Comparison of ENCODE assay signal across 12 mouse cellular contexts in genomic region chr15:77080684-77081254, GRCm38 (mm10). TPM values are rescaled to one million over a fixed set of nuclear protein-coding genes. Genes with fewer than 3 reads are reported as not detected.
A peak's percentile ranks its signal among the peaks of the same experiment; 100 is the strongest.
DNase-seq lines count a peak whose midpoint lies in the region; ATAC-seq and TF ChIP-seq lines count a peak whose summit lies in the region.
"Had no signal": no experiment of that assay in that cellular context is flagged by ENCODE, and none has a peak within 500 bp of the region (broad histone marks: within the 10 kb centered on the region; RNA-seq: fewer than 3 reads in every experiment).

No protein-coding gene starts in this region.

- 0 out of 2 replicates have a peak, but pooled peaks have one; percentile 50 for TF ChIP-seq EP300 in ES-Bruce4 (IDR thresholded peaks at IDR 0.05; ENCODE audit: insufficient read depth, low read depth, low read length)

- ATAC-seq in hindbrain, embryonic 15.5 days (ENCODE audit: low FRiP score, low read depth): no peak
- ATAC-seq in hindbrain, embryonic 12.5 days (ENCODE audit: low FRiP score): no peak
- ATAC-seq in embryonic facial prominence, embryonic 13.5 days (ENCODE audit: insufficient number of reproducible peaks, insufficient read depth, low FRiP score, low TSS enrichment, low read depth): no peak; the same call in 1 of the 2 replicates
- no peak for ATAC-seq in intestine, embryonic 16.5 days

- TF ChIP-seq POLR2A in ES-Bruce4 (IDR thresholded peaks at IDR 0.05; ENCODE audit: insufficient read depth, low read length): no peak

- peaks cover 54% of the 10 kb centered on the region for H3K36me3 ChIP-seq in hindbrain, embryonic 15.5 days
- peaks cover 61% of the 10 kb centered on the region for H3K36me3 ChIP-seq in hindbrain, embryonic 12.5 days
- no peaks in the 10 kb centered on the region for H3K36me3 ChIP-seq in ES-Bruce4 (ENCODE audit: control insufficient read depth, insufficient read depth, low read length, poor library complexity, severe bottlenecking)
- H3K36me3 ChIP-seq in embryonic facial prominence, embryonic 13.5 days: peaks cover 79% of the 10 kb centered on the region
- peaks cover 16% of the 10 kb centered on the region; the same call in 1 of the 2 replicates for H3K36me3 ChIP-seq in intestine, embryonic 16.5 days (ENCODE audit: control insufficient read depth, insufficient read depth, low read length)

- TF ChIP-seq CTCF in ES-Bruce4 (IDR thresholded peaks at IDR 0.05; ENCODE audit: low read depth, low read length): no peak

- H3K4me3 ChIP-seq in hindbrain, embryonic 15.5 days: no peak overlapping the region
- H3K4me3 ChIP-seq in hindbrain, embryonic 12.5 days: no peak overlapping the region
- H3K4me3 ChIP-seq in ES-Bruce4 (ENCODE audit: low read depth, low read length): 0 out of 2 replicates have a peak overlapping the region, but pooled peaks have one; percentile 1
- no peak overlapping the region for H3K4me3 ChIP-seq in embryonic facial prominence, embryonic 13.5 days
- H3K4me3 ChIP-seq in intestine, embryonic 16.5 days (ENCODE audit: low read length): no peak overlapping the region
- H3K4me3 ChIP-seq: neural tube, embryonic 13.5 days had no signal

- H3K4me2 ChIP-seq in hindbrain, embryonic 15.5 days: no peak overlapping the region
- H3K4me2 ChIP-seq in hindbrain, embryonic 12.5 days (replicated peaks): no peak overlapping the region
- no peak overlapping the region for H3K4me2 ChIP-seq in embryonic facial prominence, embryonic 13.5 days
- no peak overlapping the region for H3K4me2 ChIP-seq in intestine, embryonic 16.5 days (ENCODE audit: low read depth, low read length)
- H3K4me2 ChIP-seq: neural tube, embryonic 13.5 days had no signal

- H3K27ac ChIP-seq in hindbrain, embryonic 15.5 days (replicated peaks): 0 out of 2 replicates have a peak overlapping the region, but pooled peaks have one; percentile 16
- no peak overlapping the region for H3K27ac ChIP-seq in hindbrain, embryonic 12.5 days
- H3K27ac ChIP-seq in ES-Bruce4 (ENCODE audit: insufficient read depth, low read length): peak overlapping the region; percentile 28
- peak overlapping the region; percentile 81 for H3K27ac ChIP-seq in embryonic facial prominence, embryonic 13.5 days
- H3K27ac ChIP-seq in intestine, embryonic 16.5 days (ENCODE audit: low read length): no peak overlapping the region
- H3K27ac ChIP-seq: neural tube, embryonic 13.5 days had no signal

- H3K9ac ChIP-seq in hindbrain, embryonic 15.5 days: no peak overlapping the region
- no peak overlapping the region for H3K9ac ChIP-seq in hindbrain, embryonic 12.5 days
- H3K9ac ChIP-seq in ES-Bruce4 (ENCODE audit: low read depth, poor library complexity, severe bottlenecking): peak overlapping the region; percentile 24; the same call in 1 of the 2 replicates
- peak overlapping the region; percentile 36; the same call in 1 of the 2 replicates for H3K9ac ChIP-seq in embryonic facial prominence, embryonic 13.5 days
- H3K9ac ChIP-seq in intestine, embryonic 16.5 days (ENCODE audit: low read depth, low read length): no peak overlapping the region

- 82% methylated on average over 14 of the region's 14 CpGs for WGBS in hindbrain, embryonic 15.5 days
- WGBS in hindbrain, embryonic 12.5 days: 80% methylated on average over 14 of the region's 14 CpGs
- WGBS in embryonic facial prominence, embryonic 13.5 days: 60% methylated on average over 14 of the region's 14 CpGs
- 78% methylated on average over 14 of the region's 14 CpGs for WGBS in intestine, embryonic 16.5 days

- no peaks in the 10 kb centered on the region for H3K9me3 ChIP-seq in hindbrain, embryonic 15.5 days
- no peaks in the 10 kb centered on the region for H3K9me3 ChIP-seq in hindbrain, embryonic 12.5 days (replicated peaks)
- H3K9me3 ChIP-seq in ES-Bruce4 (replicated peaks; ENCODE audit: control insufficient read depth, insufficient read depth, low read length, poor library complexity, severe bottlenecking): no peaks in the 10 kb centered on the region
- H3K9me3 ChIP-seq in embryonic facial prominence, embryonic 13.5 days: no peaks in the 10 kb centered on the region
- no peaks in the 10 kb centered on the region for H3K9me3 ChIP-seq in intestine, embryonic 16.5 days (ENCODE audit: control insufficient read depth, low read length)
- H3K9me3 ChIP-seq: neural tube, embryonic 13.5 days had no signal

- DNase-seq in adrenal gland, adult 2 months: peak; percentile 57
- DNase-seq in adrenal gland, adult 8-10 months: no peak
- DNase-seq in urinary bladder, postnatal 25 days (ENCODE audit: low spot score): no peak
- DNase-seq: lung, adult 18-20 months; thymus, adult 2 months had no signal

- no peaks in the 10 kb centered on the region for H3K27me3 ChIP-seq in hindbrain, embryonic 15.5 days
- no peaks in the 10 kb centered on the region for H3K27me3 ChIP-seq in hindbrain, embryonic 12.5 days
- no peaks in the 10 kb centered on the region for H3K27me3 ChIP-seq in ES-Bruce4 (ENCODE audit: control insufficient read depth, insufficient read depth, low read length, poor library complexity, severe bottlenecking)
- no peaks in the 10 kb centered on the region for H3K27me3 ChIP-seq in embryonic facial prominence, embryonic 13.5 days
- H3K27me3 ChIP-seq in intestine, embryonic 16.5 days (replicated peaks; ENCODE audit: control insufficient read depth, insufficient read depth, low read length): no peaks in the 10 kb centered on the region
- H3K27me3 ChIP-seq: neural tube, embryonic 13.5 days had no signal

- H3K4me1 ChIP-seq in hindbrain, embryonic 15.5 days (replicated peaks): peaks cover 12% of the 10 kb centered on the region
- no peaks in the 10 kb centered on the region for H3K4me1 ChIP-seq in hindbrain, embryonic 12.5 days
- peaks cover 8% of the 10 kb centered on the region for H3K4me1 ChIP-seq in ES-Bruce4 (ENCODE audit: control insufficient read depth, insufficient read depth, low read length)
- peaks cover 26% of the 10 kb centered on the region for H3K4me1 ChIP-seq in embryonic facial prominence, embryonic 13.5 days
- H3K4me1 ChIP-seq in intestine, embryonic 16.5 days (ENCODE audit: control insufficient read depth, insufficient read depth, low read length): no peaks in the 10 kb centered on the region

RNA-seq across cellular contexts. Expression of gene Mb, which starts 30.3 kb away (rescaled TPM):
- total RNA-seq in adrenal gland, adult 2 months (2021): 1 to 10 TPM in 1 of 2 experiments, not detected in 1; 1.8 TPM
- polyA plus RNA-seq in adrenal gland, adult 2 months (2012; rRNA removed): 0.46 TPM in 1 of 2 replicates, not detected in the other
- total RNA-seq in adrenal gland, adult 8-10 months (2022): 1 to 10 TPM in 1 of 4 experiments, under 1 TPM in 1, not detected in 2; 0.96 to 4.0 TPM
- polyA plus RNA-seq in hindbrain, embryonic 15.5 days (2015; fragmentation: Nextera tagmentation; extraction: Ambion mirVana): 0.37 and 0.48 TPM in 2 replicates
- polyA plus RNA-seq in hindbrain, embryonic 12.5 days (2016; fragmentation: Nextera tagmentation; extraction: Ambion mirVana): 0.80 and 2.5 TPM in 2 replicates
- 1.9 and 2.1 TPM in 2 replicates for polyA plus RNA-seq in ES-Bruce4 (2011; ENCODE audit: insufficient read depth, insufficient read length, low read depth, missing spikeins)
- 1.7 and 2.5 TPM in 2 replicates for polyA plus RNA-seq in embryonic facial prominence, embryonic 13.5 days (2015; fragmentation: Nextera tagmentation; extraction: Ambion mirVana)
- polyA plus RNA-seq in intestine, embryonic 16.5 days (2015; fragmentation: Nextera tagmentation; extraction: Ambion mirVana): 0.48 and 0.56 TPM in 2 replicates
- total RNA-seq: left cerebral cortex, adult 18-20 months had no signal

RNA-seq across cellular contexts. Expression of gene Apol6, which starts 36.2 kb away (rescaled TPM):
- 10 to 100 TPM; 11.8 to 28.0 TPM for total RNA-seq in adrenal gland, adult 2 months (2021)
- 17.5 and 21.1 TPM in 2 replicates for polyA plus RNA-seq in adrenal gland, adult 2 months (2012; rRNA removed)
- 10 to 100 TPM; 11.8 to 73.3 (median 21.2) TPM for total RNA-seq in adrenal gland, adult 8-10 months (2022)
- polyA plus RNA-seq in hindbrain, embryonic 15.5 days (2015; fragmentation: Nextera tagmentation; extraction: Ambion mirVana): not detected in 2 replicates
- not detected in 2 replicates for polyA plus RNA-seq in hindbrain, embryonic 12.5 days (2016; fragmentation: Nextera tagmentation; extraction: Ambion mirVana)
- polyA plus RNA-seq in ES-Bruce4 (2011; ENCODE audit: insufficient read depth, insufficient read length, low read depth, missing spikeins): not detected in 2 replicates
- polyA plus RNA-seq in embryonic facial prominence, embryonic 13.5 days (2015; fragmentation: Nextera tagmentation; extraction: Ambion mirVana): 0.22 and 0.45 TPM in 2 replicates
- 0.38 and 0.42 TPM in 2 replicates for polyA plus RNA-seq in intestine, embryonic 16.5 days (2015; fragmentation: Nextera tagmentation; extraction: Ambion mirVana)
- polyA plus RNA-seq: neural tube, embryonic 13.5 days had no signal

Comparison
In these comparisons a context has a peak if more than half of its experiments do, and no peak if none do; other contexts are left out.
1. H3K27ac ChIP-seq: peak in hindbrain, embryonic 15.5 days (single experiment), ES-Bruce4 (single experiment) and embryonic facial prominence, embryonic 13.5 days (single experiment); none in hindbrain, embryonic 12.5 days (single experiment) and intestine, embryonic 16.5 days (single experiment).
2. H3K9ac ChIP-seq: peak in ES-Bruce4 (single experiment) and embryonic facial prominence, embryonic 13.5 days (single experiment); none in hindbrain, embryonic 15.5 days (single experiment), hindbrain, embryonic 12.5 days (single experiment) and intestine, embryonic 16.5 days (single experiment).
3. RNA of gene Apol6, which starts 36.2 kb away (polyA plus RNA-seq): 17.5 to 21.1 TPM in adrenal gland, adult 2 months; 0.38 to 0.42 TPM in intestine, embryonic 16.5 days, 0.22 to 0.45 TPM in embryonic facial prominence, embryonic 13.5 days, not detected in ES-Bruce4, not detected in hindbrain, embryonic 12.5 days and not detected in hindbrain, embryonic 15.5 days; every median in the first group is over 10 times any median in the second.